Mouse (Mus musculus): ENCODE measurements at regions not wholly inside any gene's neighbourhood (a gene's known extent, or its start where the extent isn't known, plus 50 kb on each side); places are given as distances from the start of the nearest gene placed in this dataset.
"Not testable (repeated sequence)": the region's sequence is repeated elsewhere in the genome, so short reads cannot be mapped to it uniquely, and the experiment has no call there.

GRCm38 (mm10) chr10:31143856-31144488, 169.2 kb upstream of the Hddc2 start:
- Histone ChIP-seq H3K4me3 (ENCODE audit: low read depth, low read length) (no peak overlapping the region), H3K27ac (ENCODE audit: low read depth, low read length) (no peak overlapping the region)
- ATAC-seq = no peak

GRCm38 (mm10) chr10:31144489-31144872, 168.7 kb upstream of the Hddc2 start:
- Histone ChIP-seq H3K27me3 (replicated peaks; ENCODE audit: control insufficient read depth, insufficient read depth, low read length) (no peaks in the 10 kb centered on the region), H3K4me2 (replicated peaks; ENCODE audit: low read depth) (no peak overlapping the region), H3K27ac (ENCODE audit: low read depth, low read length) (no peak overlapping the region), H3K9ac (ENCODE audit: low read depth, low read length) (no peak overlapping the region), H3K9me3 (ENCODE audit: control insufficient read depth) (no peaks in the 10 kb centered on the region), H3K4me1 (replicated peaks; ENCODE audit: control insufficient read depth, insufficient read depth, low read length) (no peaks in the 10 kb centered on the region), H3K36me3 (ENCODE audit: control insufficient read depth, insufficient read depth) (no peaks in the 10 kb centered on the region), H3K4me3 (ENCODE audit: low read depth, low read length) (no peak overlapping the region)
- no peak for ATAC-seq
- TF ChIP-seq CTCF (IDR thresholded peaks at IDR 0.05; ENCODE audit: low read depth) = no peak
- 90% methylated on average over 3 of the region's 3 CpGs for WGBS

More at GRCm38 (mm10) chr10:31143856-31144488, 169.2 kb upstream of the Hddc2 start:
- Histone ChIP-seq H3K9ac (ENCODE audit: low read depth, low read length) (no peak overlapping the region), H3K27me3 (replicated peaks; ENCODE audit: control insufficient read depth, insufficient read depth, low read length) (no peaks in the 10 kb centered on the region), H3K9me3 (ENCODE audit: control insufficient read depth) (no peaks in the 10 kb centered on the region), H3K4me2 (replicated peaks; ENCODE audit: low read depth) (no peak overlapping the region), H3K36me3 (ENCODE audit: control insufficient read depth, insufficient read depth) (no peaks in the 10 kb centered on the region), H3K4me1 (replicated peaks; ENCODE audit: control insufficient read depth, insufficient read depth, low read length) (no peaks in the 10 kb centered on the region)
- no peak for TF ChIP-seq CTCF (IDR thresholded peaks at IDR 0.05; ENCODE audit: low read depth)

DNA sequence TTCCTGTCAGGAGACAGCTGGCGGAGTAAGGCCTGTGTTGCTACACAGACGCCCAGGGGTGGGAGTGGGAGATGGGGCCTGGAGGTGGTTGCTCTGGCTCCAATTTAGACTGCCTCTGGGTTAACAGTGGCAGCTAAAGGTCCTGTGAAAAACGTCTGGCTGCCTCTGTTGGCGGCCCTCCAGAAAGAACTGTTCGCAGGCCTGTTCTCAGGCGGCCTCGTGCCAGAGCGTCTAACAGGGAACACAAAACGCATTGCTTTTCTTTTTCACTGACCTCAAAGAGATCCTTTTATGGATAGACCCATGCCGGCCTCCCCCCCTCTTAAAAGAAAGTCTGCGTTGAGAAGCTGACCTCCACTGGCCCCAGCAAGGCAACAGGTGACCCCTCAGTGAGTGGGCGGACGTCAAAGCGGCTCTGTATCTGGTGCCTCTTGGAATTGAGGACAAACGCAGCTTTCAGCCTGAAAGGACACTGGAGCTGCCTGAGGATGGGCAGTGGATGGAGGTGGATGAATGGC, 140.0 kb upstream of the Hddc2 start:
- Histone ChIP-seq H3K4me2 (replicated peaks; ENCODE audit: low read depth) (no peak overlapping the region), H3K9ac (ENCODE audit: low read depth, low read length) (no peak overlapping the region), H3K4me3 (ENCODE audit: low read depth, low read length) (no peak overlapping the region), H3K4me1 (replicated peaks; ENCODE audit: control insufficient read depth, insufficient read depth, low read length) (no peaks in the 10 kb centered on the region), H3K27me3 (replicated peaks; ENCODE audit: control insufficient read depth, insufficient read depth, low read length) (no peaks in the 10 kb centered on the region), H3K9me3 (ENCODE audit: control insufficient read depth) (no peaks in the 10 kb centered on the region), H3K27ac (ENCODE audit: low read depth, low read length) (no peak overlapping the region), H3K36me3 (ENCODE audit: control insufficient read depth, insufficient read depth) (no peaks in the 10 kb centered on the region)
- no peak for TF ChIP-seq CTCF (IDR thresholded peaks at IDR 0.05; ENCODE audit: low read depth)
- ATAC-seq = 0 out of 2 replicates have a peak, but pooled peaks have one; percentile 8
- WGBS = 56% methylated on average over 15 of the region's 15 CpGs

DNA sequence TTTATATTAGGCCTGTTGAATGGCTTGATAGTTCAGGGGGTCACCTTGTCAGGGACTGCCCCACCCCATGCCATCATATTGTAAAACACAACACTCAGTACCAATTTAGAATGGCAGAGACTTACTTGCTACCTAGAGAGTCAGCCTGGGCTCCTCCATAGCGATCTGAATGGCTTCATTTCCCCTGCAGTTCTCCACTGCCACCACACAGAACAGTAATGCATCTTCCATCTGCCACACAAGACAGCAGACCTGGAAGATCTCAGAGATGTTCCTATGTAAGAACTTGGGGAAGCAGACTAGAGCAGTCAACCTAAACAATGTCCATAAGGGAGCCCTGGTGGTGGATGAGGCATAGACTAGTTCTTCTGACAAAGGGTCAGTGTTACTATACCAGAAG, 123.6 kb upstream of the Hddc2 start:
- Histone ChIP-seq H3K27ac (ENCODE audit: low read depth, low read length) (no peak overlapping the region), H3K9me3 (ENCODE audit: control insufficient read depth) (no peaks in the 10 kb centered on the region), H3K36me3 (ENCODE audit: control insufficient read depth, insufficient read depth) (no peaks in the 10 kb centered on the region), H3K4me1 (replicated peaks; ENCODE audit: control insufficient read depth, insufficient read depth, low read length) (no peaks in the 10 kb centered on the region), H3K4me2 (replicated peaks; ENCODE audit: low read depth) (no peak overlapping the region), H3K9ac (ENCODE audit: low read depth, low read length) (no peak overlapping the region), H3K27me3 (replicated peaks; ENCODE audit: control insufficient read depth, insufficient read depth, low read length) (no peaks in the 10 kb centered on the region), H3K4me3 (ENCODE audit: low read depth, low read length) (no peak overlapping the region)
- 35% methylated on average over 1 of the region's 1 CpGs for WGBS
- ATAC-seq = no peak
- no peak for TF ChIP-seq CTCF (IDR thresholded peaks at IDR 0.05; ENCODE audit: low read depth)

GRCm38 (mm10) chr10:31212164-31212563, 101.0 kb upstream of the Hddc2 start:
- H3K27ac ChIP-seq (ENCODE audit: low read depth, low read length); H3K27me3 ChIP-seq (replicated peaks; ENCODE audit: control insufficient read depth, insufficient read depth, low read length); H3K4me3 ChIP-seq (ENCODE audit: low read depth, low read length); H3K9ac ChIP-seq (ENCODE audit: low read depth, low read length); ATAC-seq; H3K9me3 ChIP-seq (ENCODE audit: control insufficient read depth); H3K36me3 ChIP-seq (ENCODE audit: control insufficient read depth, insufficient read depth); H3K4me2 ChIP-seq (replicated peaks; ENCODE audit: low read depth); H3K4me1 ChIP-seq (replicated peaks; ENCODE audit: control insufficient read depth, insufficient read depth, low read length): not testable (repeated sequence)
- WGBS = 91% methylated on average over 8 of the region's 8 CpGs

- no peaks in the 10 kb centered on the region for H3K27me3 ChIP-seq (replicated peaks; ENCODE audit: control insufficient read depth, insufficient read depth, low read length)
- H3K4me1 ChIP-seq (replicated peaks; ENCODE audit: control insufficient read depth, insufficient read depth, low read length) = no peaks in the 10 kb centered on the region
- no peak for TF ChIP-seq CTCF (IDR thresholded peaks at IDR 0.05; ENCODE audit: low read depth)
- no peaks in the 10 kb centered on the region for H3K9me3 ChIP-seq (ENCODE audit: control insufficient read depth)
- no peak overlapping the region for H3K4me3 ChIP-seq (ENCODE audit: low read depth, low read length)
- no peaks in the 10 kb centered on the region for H3K36me3 ChIP-seq (ENCODE audit: control insufficient read depth, insufficient read depth)
- no peak for ATAC-seq
- H3K27ac ChIP-seq (ENCODE audit: low read depth, low read length) = no peak overlapping the region
- H3K4me2 ChIP-seq (replicated peaks; ENCODE audit: low read depth) = no peak overlapping the region
- WGBS = 74% methylated on average over 2 of the region's 2 CpGs
- no peak overlapping the region for H3K9ac ChIP-seq (ENCODE audit: low read depth, low read length)
Observed at GRCm38 (mm10) chr10:31212778-31213454, 100.3 kb upstream of the Hddc2 start.
